Mouse (Mus musculus): Measurements from ENCODE around the gene 4930590J08Rik. TPM values are rescaled to one million over a fixed set of nuclear protein-coding genes. Genes with fewer than 3 reads are reported as not detected.
"Not testable (repeated sequence)": the region's sequence is repeated elsewhere in the genome, so short reads cannot be mapped to it uniquely, and the experiment has no call there.

4930590J08Rik gene
- total and polyA plus RNA-seq, 2 experiments from 2014 or later, result 0.64 to 3.2 TPM

GRCm38 (mm10) chr6:91901505-91901904 lies 1.1 kb upstream of the 4930590J08Rik start:
- ATAC-seq, result peak; percentile 78; the same call in 1 of the 2 replicates
- H3K27me3 ChIP-seq (ENCODE audit: insufficient read depth, low read length), result no peaks in the 10 kb centered on the region
- 32% methylated on average over 5 of the region's 5 CpGs for WGBS
- DNase-seq (ENCODE audit: low spot score), result peak; percentile 92
- no peak overlapping the region for H3K27ac ChIP-seq
- H3K4me3 ChIP-seq (ENCODE audit: low read length), result no peak overlapping the region
- no peaks in the 10 kb centered on the region for H3K9me3 ChIP-seq (ENCODE audit: low read length)
- no peaks in the 10 kb centered on the region for H3K4me1 ChIP-seq (ENCODE audit: insufficient read depth, low read length)
- peaks cover 38% of the 10 kb centered on the region for H3K36me3 ChIP-seq (ENCODE audit: insufficient read depth, low read length)
- no peak overlapping the region for H3K9ac ChIP-seq (replicated peaks; ENCODE audit: low read length)
- TF ChIP-seq CTCF (IDR thresholded peaks at IDR 0.05; ENCODE audit: low read depth), result peak; percentile 93
- no peak overlapping the region for H3K4me2 ChIP-seq (ENCODE audit: low read depth, low read length)

- no peak for TF ChIP-seq CTCF (IDR thresholded peaks at IDR 0.05; ENCODE audit: low read depth)
- ATAC-seq, result no peak
- WGBS, result 88% methylated on average over 10 of the region's 10 CpGs
These were observed 11.4 kb downstream of the 4930590J08Rik start for GRCm38 (mm10) chr6:91914011-91914410.

GRCm38 (mm10) chr6:91917286-91917685 lies 14.7 kb downstream of the 4930590J08Rik start:
- no peak for DNase-seq (ENCODE audit: low spot score)
- Histone ChIP-seq H3K9me3 (ENCODE audit: low read length) (no peaks in the 10 kb centered on the region), H3K27ac (no peak overlapping the region), H3K27me3 (ENCODE audit: insufficient read depth, low read length) (no peaks in the 10 kb centered on the region), H3K9ac (replicated peaks; ENCODE audit: low read length) (no peak overlapping the region), H3K4me2 (ENCODE audit: low read depth, low read length) (no peak overlapping the region), H3K36me3 (ENCODE audit: insufficient read depth, low read length) (no peaks in the 10 kb centered on the region), H3K4me1 (ENCODE audit: insufficient read depth, low read length) (no peaks in the 10 kb centered on the region), H3K4me3 (ENCODE audit: low read length) (no peak overlapping the region)
- 47% methylated on average over 4 of the region's 4 CpGs for WGBS
- TF ChIP-seq CTCF (IDR thresholded peaks at IDR 0.05; ENCODE audit: low read depth), result no peak
- ATAC-seq, result no peak

More at GRCm38 (mm10) chr6:91914011-91914410, 11.4 kb downstream of the 4930590J08Rik start:
- no peaks in the 10 kb centered on the region for H3K27me3 ChIP-seq (ENCODE audit: insufficient read depth, low read length)
- DNase-seq (ENCODE audit: low spot score), result no peak
- no peaks in the 10 kb centered on the region for H3K36me3 ChIP-seq (ENCODE audit: insufficient read depth, low read length)
- H3K4me1 ChIP-seq (ENCODE audit: insufficient read depth, low read length), result no peaks in the 10 kb centered on the region
- H3K9me3 ChIP-seq (ENCODE audit: low read length), result no peaks in the 10 kb centered on the region
- no peak overlapping the region for H3K4me2 ChIP-seq (ENCODE audit: low read depth, low read length)
- H3K4me3 ChIP-seq (ENCODE audit: low read length), result no peak overlapping the region
- H3K9ac ChIP-seq (replicated peaks; ENCODE audit: low read length), result no peak overlapping the region
- H3K27ac ChIP-seq, result no peak overlapping the region

- no peak overlapping the region for H3K9ac ChIP-seq (replicated peaks; ENCODE audit: low read length)
- no peaks in the 10 kb centered on the region for H3K27me3 ChIP-seq (ENCODE audit: insufficient read depth, low read length)
- WGBS, result 68% methylated on average over 11 of the region's 11 CpGs
- DNase-seq (ENCODE audit: low spot score) (no peak), ATAC-seq (no peak)
- H3K9me3 ChIP-seq (ENCODE audit: low read length), result no peaks in the 10 kb centered on the region
- no peak for TF ChIP-seq CTCF (IDR thresholded peaks at IDR 0.05; ENCODE audit: low read depth)
- no peaks in the 10 kb centered on the region for H3K4me1 ChIP-seq (ENCODE audit: insufficient read depth, low read length)
- H3K36me3 ChIP-seq (ENCODE audit: insufficient read depth, low read length), result no peaks in the 10 kb centered on the region
- no peak overlapping the region for H3K4me2 ChIP-seq (ENCODE audit: low read depth, low read length)
- H3K4me3 ChIP-seq (ENCODE audit: low read length), result no peak overlapping the region
- no peak overlapping the region for H3K27ac ChIP-seq
These were observed 15.1 kb downstream of the 4930590J08Rik start for GRCm38 (mm10) chr6:91917716-91918115.

- Histone ChIP-seq H3K4me3 (ENCODE audit: low read length) (no peak overlapping the region), H3K27ac (no peak overlapping the region), H3K9me3 (ENCODE audit: low read length) (no peaks in the 10 kb centered on the region), H3K27me3 (ENCODE audit: insufficient read depth, low read length) (no peaks in the 10 kb centered on the region), H3K4me2 (ENCODE audit: low read depth, low read length) (no peak overlapping the region), H3K36me3 (ENCODE audit: insufficient read depth, low read length) (no peaks in the 10 kb centered on the region), H3K4me1 (ENCODE audit: insufficient read depth, low read length) (no peaks in the 10 kb centered on the region), H3K9ac (replicated peaks; ENCODE audit: low read length) (no peak overlapping the region)
- ATAC-seq, result no peak
- no peak for TF ChIP-seq CTCF (IDR thresholded peaks at IDR 0.05; ENCODE audit: low read depth)
- 59% methylated on average over 5 of the region's 5 CpGs for WGBS
- DNase-seq (ENCODE audit: low spot score), result peak; percentile 25
These were observed 28.6 kb downstream of the 4930590J08Rik start for GRCm38 (mm10) chr6:91931231-91931630.

GRCm38 (mm10) chr6:91938491-91938890 lies 35.9 kb downstream of the 4930590J08Rik start:
- WGBS, result 58% methylated on average over 4 of the region's 4 CpGs
- no peaks in the 10 kb centered on the region for H3K27me3 ChIP-seq (ENCODE audit: insufficient read depth, low read length)
- 0 out of 2 replicates have a peak, but pooled peaks have one; percentile 8 for TF ChIP-seq CTCF (IDR thresholded peaks at IDR 0.05; ENCODE audit: low read depth)

GRCm38 (mm10) chr6:91948426-91948825 lies 45.8 kb downstream of the 4930590J08Rik start:
- Histone ChIP-seq H3K4me3 (ENCODE audit: low read length) (no peak overlapping the region), H3K4me1 (ENCODE audit: insufficient read depth, low read length) (no peaks in the 10 kb centered on the region), H3K36me3 (ENCODE audit: insufficient read depth, low read length) (no peaks in the 10 kb centered on the region), H3K9ac (replicated peaks; ENCODE audit: low read length) (no peak overlapping the region), H3K4me2 (ENCODE audit: low read depth, low read length) (no peak overlapping the region), H3K27me3 (ENCODE audit: insufficient read depth, low read length) (no peaks in the 10 kb centered on the region), H3K9me3 (ENCODE audit: low read length) (no peaks in the 10 kb centered on the region), H3K27ac (no peak overlapping the region)
- no peak for TF ChIP-seq CTCF (IDR thresholded peaks at IDR 0.05; ENCODE audit: low read depth)
- ATAC-seq (no peak), DNase-seq (ENCODE audit: low spot score) (peak; percentile 39)
- 55% methylated on average over 2 of the region's 2 CpGs for WGBS

More at GRCm38 (mm10) chr6:91938491-91938890, 35.9 kb downstream of the 4930590J08Rik start:
- H3K9ac ChIP-seq (replicated peaks; ENCODE audit: low read length), result no peak overlapping the region
- DNase-seq (ENCODE audit: low spot score) (no peak), ATAC-seq (no peak)
- no peaks in the 10 kb centered on the region for H3K4me1 ChIP-seq (ENCODE audit: insufficient read depth, low read length)
- H3K4me2 ChIP-seq (ENCODE audit: low read depth, low read length), result no peak overlapping the region
- no peaks in the 10 kb centered on the region for H3K9me3 ChIP-seq (ENCODE audit: low read length)
- no peak overlapping the region for H3K27ac ChIP-seq
- no peaks in the 10 kb centered on the region for H3K36me3 ChIP-seq (ENCODE audit: insufficient read depth, low read length)
- H3K4me3 ChIP-seq (ENCODE audit: low read length), result no peak overlapping the region

GRCm38 (mm10) chr6:91958015-91958414 lies 55.4 kb downstream of the 4930590J08Rik start:
- WGBS, result 30% methylated on average over 2 of the region's 8 CpGs
- ATAC-seq; H3K36me3 ChIP-seq (ENCODE audit: insufficient read depth, low read length); H3K27ac ChIP-seq; H3K4me3 ChIP-seq (ENCODE audit: low read length); H3K4me1 ChIP-seq (ENCODE audit: insufficient read depth, low read length); H3K27me3 ChIP-seq (ENCODE audit: insufficient read depth, low read length); H3K4me2 ChIP-seq (ENCODE audit: low read depth, low read length); H3K9me3 ChIP-seq (ENCODE audit: low read length); DNase-seq (ENCODE audit: low spot score); H3K9ac ChIP-seq (replicated peaks; ENCODE audit: low read length): not testable (repeated sequence)

Data from hindbrain, postnatal 0 days (tissue).